Mouse (Mus musculus): ENCODE data around the gene Fabp2.

DNA sequence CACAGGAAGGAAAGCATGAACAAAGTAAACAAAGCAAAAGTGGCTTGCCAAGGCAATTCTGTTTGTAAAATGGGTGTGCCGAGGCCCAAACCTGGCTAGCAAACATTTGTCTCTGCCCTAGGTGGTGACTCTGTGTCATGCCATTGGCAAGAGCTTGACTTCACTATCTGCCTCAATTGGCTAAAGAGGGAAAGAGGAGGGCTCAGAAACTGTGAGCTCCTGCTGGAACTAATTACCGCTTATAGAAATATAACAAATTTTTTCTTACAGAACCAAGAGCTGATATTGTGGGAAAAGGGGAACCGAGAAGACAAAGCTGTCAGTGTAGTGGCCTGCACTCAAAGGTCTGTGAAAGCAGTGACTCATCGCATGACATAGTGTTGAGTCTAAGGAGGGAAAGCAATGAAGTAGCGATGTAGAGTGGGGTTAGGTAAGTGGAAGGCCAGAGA, 6.5 kb upstream of the Fabp2 start:
- TF ChIP-seq POLR2A (IDR thresholded peaks at IDR 0.05; ENCODE audit: insufficient read depth, low read depth, low read length) (no peak), CTCF (IDR thresholded peaks at IDR 0.05) (no peak)
